Mouse (Mus musculus): ENCODE data around the gene Nphp1.

Nphp1 gene

GRCm38 (mm10) chr2:127788440-127789116 is at the start of gene Nphp1:
Nphp1 (minus strand) TSS chr2:127788897.
- DNase-seq (ENCODE audit: low read depth), result peak; percentile 92

GRCm38 (mm10) chr2:127832833-127833190 is 44.1 kb upstream of the Nphp1 start:
- peak; percentile 79 for DNase-seq (ENCODE audit: low read depth)

DNA sequence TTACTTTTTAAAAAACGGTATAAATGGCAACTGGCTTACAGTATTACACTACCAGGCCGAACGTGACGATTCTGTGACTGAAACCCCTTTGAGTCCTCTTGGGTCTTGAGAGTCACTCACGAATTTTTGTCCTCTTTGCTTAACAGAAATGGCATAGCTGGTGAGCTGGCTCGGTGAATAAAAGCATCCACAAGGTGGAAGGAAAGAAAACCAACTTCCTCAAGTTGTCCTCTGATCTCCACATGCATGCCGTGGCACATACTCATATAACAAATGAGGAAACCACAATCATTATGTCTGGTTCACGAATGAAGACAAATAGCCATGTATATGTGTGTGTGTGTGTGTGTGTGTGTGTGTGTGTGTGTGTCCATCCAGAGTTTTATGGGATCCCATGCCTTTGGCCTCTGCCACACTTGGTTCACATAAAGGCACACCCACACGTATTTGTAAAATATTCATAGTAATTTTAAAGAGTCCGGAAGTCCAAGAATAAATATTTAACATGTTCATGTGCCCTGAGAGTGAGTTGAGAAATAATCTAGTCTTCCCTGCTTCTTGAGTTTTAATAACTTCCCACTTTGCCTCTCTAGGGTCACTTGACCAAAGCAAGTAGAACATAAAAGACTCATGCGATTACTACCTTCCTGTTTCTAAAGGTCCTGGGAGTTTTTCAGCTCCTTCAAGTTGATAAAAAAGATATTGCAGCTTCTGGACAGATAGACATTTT is 43.6 kb upstream of the Nphp1 start:
- DNase-seq (ENCODE audit: low read depth), result no peak

- DNase-seq (ENCODE audit: low read depth), result peak; percentile 97
These were observed 42.9 kb upstream of the Nphp1 start, which contains the start of gene Bub1 for GRCm38 (mm10) chr2:127831401-127832102. Bub1 (minus strand) TSS chr2:127831865.

DNA sequence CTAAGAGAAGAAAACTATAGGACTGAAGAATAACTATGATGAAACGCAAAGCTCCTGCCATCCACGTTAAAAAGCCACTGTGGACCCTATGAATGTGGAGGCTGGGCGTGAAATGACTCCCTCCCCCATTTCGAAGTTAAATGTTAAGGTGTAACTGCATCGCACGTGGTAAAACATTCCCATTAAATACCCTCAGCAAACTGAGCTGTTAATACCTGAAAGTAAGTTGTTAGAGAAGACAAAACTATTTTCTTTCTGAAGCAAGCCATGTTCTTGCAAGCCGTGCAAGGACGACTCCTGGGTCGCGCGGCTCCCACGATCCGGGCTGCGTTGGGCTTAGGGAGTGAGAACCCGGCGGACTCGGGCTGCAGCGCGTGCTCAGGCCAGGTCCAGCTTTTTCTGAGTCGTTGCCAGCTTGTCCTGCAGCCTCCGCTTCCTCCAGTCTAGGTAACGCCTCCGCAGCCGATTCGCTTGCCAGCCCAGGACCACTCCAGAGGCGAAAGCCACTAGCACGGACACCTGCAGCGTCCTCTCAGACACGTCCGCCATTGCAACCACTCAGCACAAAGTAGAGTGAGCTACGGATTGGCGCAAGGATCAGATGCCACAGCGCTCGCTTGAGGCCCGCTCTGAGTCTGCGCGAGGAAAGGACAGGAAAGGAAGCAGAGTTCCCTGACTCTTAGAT is 3.4 kb upstream of the Nphp1 start, which contains the start of gene Mtln:
Gene Mtln, minus strand, starts transcription at position 570 of the 685 bp plus-strand sequence.
- DNase-seq (ENCODE audit: low read depth), result peak; percentile 89

GRCm38 (mm10) chr2:127789651-127790270 is 1.1 kb upstream of the Nphp1 start:
- no peak for DNase-seq (ENCODE audit: low read depth)

GRCm38 (mm10) chr2:127789138-127789537 is 441 bp upstream of the Nphp1 start:
- peak; percentile 22 for DNase-seq (ENCODE audit: low read depth)

- DNase-seq (ENCODE audit: low read depth), result no peak
These were observed 1.5 kb downstream of the Nphp1 start for GRCm38 (mm10) chr2:127787226-127787625.

DNA sequence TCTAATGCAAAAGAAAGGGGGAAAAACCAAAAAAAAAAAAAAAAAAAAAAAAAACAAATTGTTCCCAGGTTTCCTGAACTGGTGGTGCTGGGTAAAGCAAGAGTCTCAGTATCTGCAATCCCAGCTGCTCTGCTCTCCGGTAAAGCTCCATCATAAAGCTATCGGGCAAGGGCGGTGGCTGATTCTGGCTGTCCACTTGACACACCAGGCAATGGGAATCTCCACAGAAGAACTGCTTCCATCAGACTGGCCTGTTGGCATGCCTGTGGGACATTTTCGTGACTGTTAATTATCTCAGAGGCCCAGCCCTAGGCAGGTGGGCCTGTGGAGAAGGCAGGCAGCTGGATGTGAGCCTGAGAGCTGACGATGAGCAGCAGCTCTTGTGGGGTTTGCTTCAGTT is 10.2 kb downstream of the Nphp1 start:
- no peak for DNase-seq (ENCODE audit: low read depth)

DNA sequence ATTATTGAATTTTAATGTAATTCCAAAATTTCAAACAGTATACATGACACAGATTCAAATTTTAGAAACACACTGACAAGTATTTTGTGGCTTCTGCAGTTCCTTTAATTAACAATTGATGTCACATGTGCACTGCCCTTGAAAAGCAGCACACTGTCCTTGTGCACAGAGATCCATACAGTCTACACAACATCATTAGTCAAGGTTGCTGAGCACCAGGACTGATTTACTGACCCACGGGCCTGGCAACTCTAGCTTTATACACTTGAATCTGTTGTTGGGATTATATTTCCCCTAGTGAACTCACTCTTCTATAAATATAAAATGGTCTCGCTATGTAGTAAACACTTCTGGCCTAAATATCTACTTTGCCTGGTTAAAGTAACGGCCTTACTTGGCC is 13.7 kb downstream of the Nphp1 start:
- DNase-seq (ENCODE audit: low read depth), result no peak

DNA sequence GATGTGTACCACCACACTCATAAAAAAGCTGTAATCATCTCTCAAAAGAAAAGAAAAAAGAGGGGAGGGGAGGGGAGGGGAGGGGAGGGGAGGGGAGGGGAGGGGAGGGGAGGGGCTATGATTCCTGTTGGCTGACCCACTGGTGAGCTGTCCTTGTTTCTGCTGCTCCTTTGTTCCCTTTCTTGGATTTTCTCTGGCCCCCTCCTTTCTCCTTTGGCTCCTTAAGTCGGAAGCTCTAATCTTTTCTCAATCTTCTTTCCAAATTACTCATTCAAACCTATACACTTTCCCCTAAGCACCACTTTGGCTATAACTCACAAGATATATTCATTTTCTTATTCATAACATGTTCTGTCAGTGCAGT is 14.1 kb downstream of the Nphp1 start:
- DNase-seq (ENCODE audit: low read depth), result no peak

GRCm38 (mm10) chr2:127773938-127774577 is 14.6 kb downstream of the Nphp1 start:
- no peak for DNase-seq (ENCODE audit: low read depth)

GRCm38 (mm10) chr2:127761587-127761986 is 27.1 kb downstream of the Nphp1 start:
- DNase-seq (ENCODE audit: low read depth), result no peak

DNA sequence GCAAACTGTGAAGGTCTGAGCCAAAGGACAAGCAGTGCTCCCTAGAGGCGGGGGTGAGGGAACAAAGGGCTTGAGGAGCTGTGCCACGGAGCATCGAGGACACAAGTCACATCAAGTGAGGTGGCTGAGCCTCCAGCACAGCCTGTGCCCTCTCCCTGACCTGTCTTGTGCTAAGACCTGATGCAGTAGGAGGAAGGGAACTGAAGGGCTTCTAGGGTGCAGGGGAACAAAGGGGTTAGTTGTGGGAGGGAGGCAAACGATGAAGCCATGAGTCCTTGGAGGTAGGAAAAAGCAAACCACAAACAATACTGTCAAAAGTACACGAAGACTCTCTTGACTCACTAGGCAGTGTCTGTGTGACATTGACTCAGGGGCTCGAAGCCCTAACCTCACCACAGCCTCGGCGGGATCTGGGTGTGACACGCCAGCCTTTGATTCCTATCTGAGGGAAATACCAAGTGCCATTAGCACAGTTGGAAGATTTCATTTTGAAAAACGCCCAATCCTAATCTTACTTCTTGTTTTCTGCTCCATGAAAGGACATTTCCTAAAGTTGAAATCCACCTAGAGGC is 28.2 kb downstream of the Nphp1 start:
- no peak for DNase-seq (ENCODE audit: low read depth)

GRCm38 (mm10) chr2:127760014-127760413 is 28.7 kb downstream of the Nphp1 start:
- no peak for DNase-seq (ENCODE audit: low read depth)

- DNase-seq (ENCODE audit: low read depth), result no peak
These were observed 29.4 kb downstream of the Nphp1 start for GRCm38 (mm10) chr2:127759157-127759880.

DNA sequence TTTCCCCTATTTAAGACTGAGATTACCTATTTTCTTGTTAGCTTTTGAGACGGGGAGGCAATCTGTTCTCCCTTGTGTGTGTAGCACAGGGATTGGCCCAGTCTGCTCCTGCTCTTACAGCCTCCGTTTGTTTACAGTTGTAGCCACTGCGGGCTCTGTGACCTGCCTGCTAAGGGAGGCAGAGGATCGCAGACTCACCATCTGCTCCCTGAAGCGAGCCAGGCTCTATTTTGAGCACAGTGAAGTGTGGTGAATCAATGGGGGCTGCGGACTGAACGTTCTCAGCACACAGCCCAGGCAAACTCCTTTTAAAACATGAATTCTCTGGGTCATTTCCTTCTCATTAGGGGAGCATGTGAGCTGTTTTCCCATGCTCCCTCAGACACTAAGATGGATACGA is 31.5 kb downstream of the Nphp1 start:
- no peak for DNase-seq (ENCODE audit: low read depth)

- DNase-seq (ENCODE audit: low read depth), result no peak
These were observed 34.6 kb downstream of the Nphp1 start for GRCm38 (mm10) chr2:127754113-127754512.

DNA sequence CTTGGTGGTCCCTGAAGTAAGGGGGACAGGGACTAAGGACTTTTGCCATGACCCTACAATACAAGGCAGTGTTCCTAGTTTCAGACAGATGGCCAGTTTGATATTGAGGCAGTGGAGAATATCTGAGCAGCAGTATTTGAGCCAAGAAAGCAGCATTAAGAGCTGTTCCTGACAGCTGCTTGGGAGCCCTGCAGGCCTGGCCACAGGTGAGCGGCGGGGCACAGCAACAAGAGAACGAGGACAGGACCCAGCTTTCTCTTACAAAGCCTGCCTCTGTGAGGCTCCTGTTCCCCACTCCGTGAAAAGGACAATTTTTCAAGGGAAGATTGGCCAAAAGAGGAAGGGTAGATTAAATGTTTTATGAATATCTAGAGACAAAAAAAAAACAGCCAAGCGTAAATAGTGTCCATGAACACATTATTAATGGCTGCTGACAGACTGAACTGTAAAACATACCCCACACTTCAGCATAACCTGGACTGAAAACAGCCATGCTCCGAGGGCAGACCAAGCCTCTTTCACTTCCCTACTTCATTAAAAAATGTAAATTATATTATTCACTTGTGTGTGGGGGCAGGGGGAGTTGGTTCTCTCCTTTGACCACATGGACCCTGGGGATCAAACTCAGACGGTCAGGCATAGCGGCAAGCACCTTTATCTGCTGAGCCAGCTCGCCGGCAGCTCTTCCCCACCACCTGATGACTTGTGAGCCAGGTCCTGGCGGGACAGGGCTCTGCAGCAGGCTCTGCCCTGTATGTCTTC is 36.7 kb downstream of the Nphp1 start:
- DNase-seq (ENCODE audit: low read depth), result no peak

DNA sequence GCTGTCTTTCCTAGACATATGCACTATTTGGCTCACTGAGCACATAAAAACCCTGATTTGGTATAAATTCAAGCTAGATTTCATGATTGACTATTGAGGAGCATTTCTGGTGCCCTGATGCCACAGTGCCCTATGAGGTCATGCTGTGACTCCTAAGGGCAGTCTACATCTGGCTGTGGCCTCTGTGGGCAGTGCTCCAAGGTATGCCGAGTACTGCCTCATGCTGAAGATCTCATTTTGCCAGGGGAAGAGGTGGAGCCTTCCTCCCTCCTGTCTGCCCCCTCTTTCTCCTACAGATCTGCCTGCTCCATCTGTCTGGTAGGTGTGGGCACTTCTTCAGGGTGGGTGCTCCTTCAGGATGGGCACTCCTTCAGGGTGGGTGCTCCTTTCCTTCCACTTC is 39.3 kb downstream of the Nphp1 start:
- DNase-seq (ENCODE audit: low read depth), result no peak

Data from NIH3T3 (cell line).